Mouse (Mus musculus) hindbrain, postnatal 0 days (tissue): Measurements from ENCODE around the gene Sec31b. TPM values are rescaled to one million over a fixed set of nuclear protein-coding genes. Genes with fewer than 3 reads are reported as not detected.

Source experiments
- ATAC-seq: fragments of 200-750 bp; cut with Nextera tagmentation; 2 replicates; pipeline ENCODE4 v1.8.0; 2017; ENCODE audit warnings: mild to moderate bottlenecking, moderate TSS enrichment, moderate library complexity
- DNase-seq: peaks from one replicate; pipeline ENCODE4 v3.0.0-alpha.2; 2015; ENCODE audit warnings: low spot score
- H3K27ac ChIP-seq: fragments of 300-500 bp; sonication (generic); 2 replicates; pipeline ENCODE4 v1.5.1; 2014; ENCODE audit warnings: mild to moderate bottlenecking
- H3K27me3 ChIP-seq: fragments of 300-500 bp; sonication (generic); 2 replicates; pipeline ENCODE4 v1.6.1; 2014; ENCODE audit warnings: low read length, mixed read lengths; ENCODE audit not compliant: insufficient read depth
- H3K36me3 ChIP-seq: fragments of 300-500 bp; sonication (generic); 2 replicates; pipeline ENCODE4 v1.6.1; 2014; ENCODE audit warnings: low read length, mixed read lengths; ENCODE audit not compliant: insufficient read depth
- H3K4me1 ChIP-seq: fragments of 300-500 bp; sonication (generic); 2 replicates; pipeline ENCODE4 v1.6.1; 2014; ENCODE audit warnings: antibody characterized with exemption, low read length, mixed read lengths; ENCODE audit not compliant: insufficient read depth
- H3K4me2 ChIP-seq: fragments of 300-500 bp; sonication (generic); 2 replicates; pipeline ENCODE4 v1.6.1; 2014; ENCODE audit warnings: low read depth, mild to moderate bottlenecking, low read length, moderate library complexity, mixed read lengths
- H3K4me3 ChIP-seq: fragments of 300-500 bp; sonication (generic); 2 replicates; pipeline ENCODE4 v1.5.1; 2014; ENCODE audit warnings: low read length
- H3K9ac ChIP-seq: fragments of 300-500 bp; sonication (generic); replicated peaks from 2 replicates; pipeline ENCODE4 v1.6.1; 2014; ENCODE audit warnings: mild to moderate bottlenecking, low read length, moderate library complexity, mixed read lengths
- H3K9me3 ChIP-seq: fragments of 300-500 bp; sonication (generic); 2 replicates; pipeline ENCODE4 v1.6.1; 2016; ENCODE audit warnings: low read length, mixed read lengths
- CTCF ChIP-seq: IDR thresholded peaks from 2 replicates; pipeline ENCODE4 v1.5.1; 2016; ENCODE audit warnings: antibody characterized with exemption, control low read depth, low read depth
- WGBS: fragments of 180-500 bp; shearing (Covaris S2); extraction: QIAGEN DNeasy Blood & Tissue Kit; methylation state at CpG from one replicate; pipeline ENCODE4 v1.1.7; 2014; 5-methylcytosine and 5-hydroxymethylcytosine counted together
- polyA plus RNA-seq: library from polyadenylated mRNA; unstranded; fragments of >200 nt; fragmentation: Nextera tagmentation; extraction: Ambion mirVana; gene quantifications from 2 replicates; pipeline ENCODE4 v1.2.1, GENCODE M21; 2015
- total RNA-seq: library from RNA; depleted of rRNA; stranded (reverse); fragments of >200 nt; gene quantifications from 2 replicates; pipeline ENCODE4 v1.2.3, GENCODE M21; 2014; rRNA removed

The Sec31b gene
- total and polyA plus RNA-seq, 2 experiments from 2014 or later = 0.33 to 0.63 TPM

- Histone ChIP-seq H3K4me1 (no peaks in the 10 kb centered on the region), H3K9ac (no peak within 1 kb of the TSS), H3K27me3 (peaks cover 27% of the 10 kb centered on the region), H3K4me3 (no peak within 1 kb of the TSS), H3K4me2 (no peak within 1 kb of the TSS), H3K9me3 (no peaks in the 10 kb centered on the region), H3K27ac (no peak within 1 kb of the TSS), H3K36me3 (no peaks in the 10 kb centered on the region)
- WGBS = 18% methylated on average over 8 of the region's 8 CpGs
- no peak for TF ChIP-seq CTCF
- DNase-seq (no peak), ATAC-seq (no peak)
Observed at GRCm38 (mm10) chr19:44493128-44493527, 52.5 kb downstream of the Sec31b start, which contains the start of gene Wnt8b. Gene Wnt8b (plus strand): TSS chr19:44493472.

DNA sequence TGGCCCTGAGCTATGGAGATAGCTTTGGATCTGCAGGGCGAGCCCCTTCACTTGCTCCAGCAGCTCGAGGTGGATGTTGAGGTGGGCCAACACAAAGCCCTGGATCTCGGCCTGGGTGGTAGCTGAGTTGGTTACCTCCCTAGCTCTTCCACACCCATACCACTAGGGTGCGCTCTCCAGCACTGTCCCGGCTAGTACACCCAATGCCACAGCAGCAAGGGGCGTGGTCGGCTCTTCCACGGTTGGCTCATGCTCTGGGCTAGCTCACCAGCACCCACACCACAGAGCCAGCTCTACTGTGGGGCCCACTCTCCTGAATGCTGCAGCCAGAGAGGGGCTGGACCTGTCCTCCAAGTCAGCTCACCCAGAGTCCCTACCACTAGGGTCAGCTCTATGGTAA lies 58.4 kb downstream of the Sec31b start:
- H3K27ac ChIP-seq = no peak overlapping the region
- no peak overlapping the region for H3K4me2 ChIP-seq
- peak; percentile 57 for TF ChIP-seq CTCF
- 12% methylated on average over 8 of the region's 8 CpGs for WGBS
- H3K27me3 ChIP-seq = 0 out of 2 replicates have a peak, but pooled peaks cover 4% of the 10 kb centered on the region
- H3K9me3 ChIP-seq = no peaks in the 10 kb centered on the region
- H3K36me3 ChIP-seq = no peaks in the 10 kb centered on the region
- no peak overlapping the region for H3K9ac ChIP-seq
- H3K4me1 ChIP-seq = no peaks in the 10 kb centered on the region
- ATAC-seq (no peak), DNase-seq (peak; percentile 16)
- no peak overlapping the region for H3K4me3 ChIP-seq

DNA sequence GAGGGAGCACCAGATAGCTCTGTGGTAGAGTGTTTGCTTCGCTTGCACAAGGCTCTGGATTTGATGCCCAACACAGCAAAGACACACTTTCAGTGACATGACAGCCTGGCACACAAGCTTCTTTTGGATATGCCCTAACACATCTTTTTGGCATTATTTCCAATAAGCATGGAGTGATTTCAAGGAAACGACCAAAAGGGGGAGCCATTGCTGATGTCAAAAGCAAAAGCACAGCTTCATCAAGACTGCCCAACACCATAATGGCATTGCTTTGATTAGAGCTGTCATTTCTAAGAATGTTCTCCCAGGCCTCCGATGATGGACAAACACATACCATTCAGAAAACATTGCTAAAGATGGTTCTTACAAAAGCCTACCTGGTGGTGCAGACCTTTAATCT lies 69.1 kb downstream of the Sec31b start:
- Histone ChIP-seq H3K9me3 (no peaks in the 10 kb centered on the region), H3K27me3 (no peaks in the 10 kb centered on the region), H3K4me2 (no peak overlapping the region), H3K36me3 (no peaks in the 10 kb centered on the region), H3K9ac (no peak overlapping the region), H3K4me1 (no peaks in the 10 kb centered on the region), H3K27ac (no peak overlapping the region), H3K4me3 (no peak overlapping the region)
- ATAC-seq (no peak), DNase-seq (peak; percentile 39)
- 50% methylated on average over 3 of the region's 3 CpGs for WGBS
- peak; percentile 31 for TF ChIP-seq CTCF

DNA sequence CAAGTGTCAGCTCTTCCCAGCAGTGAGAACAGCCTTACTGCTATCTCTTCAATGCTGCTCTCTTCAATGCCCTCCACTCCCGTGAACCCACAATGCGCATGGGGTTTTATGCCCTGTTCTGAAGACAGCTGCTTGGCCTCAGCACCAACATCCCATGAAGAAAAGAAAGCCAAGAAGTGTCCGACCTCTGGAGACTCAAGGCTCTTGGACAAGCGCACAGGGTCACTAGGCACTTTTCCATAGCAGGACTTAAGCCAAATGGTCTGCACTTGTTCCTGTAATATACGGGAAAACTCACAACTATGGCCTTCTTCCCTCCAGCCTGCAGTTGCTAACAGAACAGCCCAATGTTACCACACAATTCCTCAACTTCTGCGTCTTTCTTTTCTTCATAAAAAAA lies 70.4 kb downstream of the Sec31b start:
- DNase-seq (no peak), ATAC-seq (no peak)
- no peak for TF ChIP-seq CTCF
- no peaks in the 10 kb centered on the region for H3K4me1 ChIP-seq
- no peak overlapping the region for H3K4me3 ChIP-seq
- 78% methylated on average over 6 of the region's 6 CpGs for WGBS
- no peak overlapping the region for H3K4me2 ChIP-seq
- no peaks in the 10 kb centered on the region for H3K9me3 ChIP-seq
- H3K27ac ChIP-seq = no peak overlapping the region
- no peak overlapping the region for H3K9ac ChIP-seq
- no peaks in the 10 kb centered on the region for H3K36me3 ChIP-seq
- H3K27me3 ChIP-seq = no peaks in the 10 kb centered on the region

DNA sequence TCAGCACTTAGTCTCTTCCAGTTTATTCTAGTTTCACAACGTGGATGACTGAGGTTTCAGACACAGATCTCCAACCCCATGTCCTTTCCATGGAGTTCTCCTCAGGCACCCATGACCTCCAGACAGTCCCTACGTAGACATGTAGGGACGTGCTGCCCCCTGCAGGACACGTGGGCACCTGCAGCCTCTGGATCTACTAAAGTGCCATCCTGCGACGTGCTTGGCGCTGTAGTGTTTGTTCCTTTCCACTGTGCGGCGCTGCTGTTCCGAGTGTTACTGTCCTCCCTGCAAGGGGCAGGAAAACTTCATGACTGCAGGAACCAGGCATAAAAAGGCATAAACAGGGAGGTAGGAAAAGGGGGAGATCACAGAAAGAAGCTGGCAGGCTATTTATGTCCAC lies 71.5 kb downstream of the Sec31b start:
- Histone ChIP-seq H3K27ac (no peak overlapping the region), H3K4me3 (no peak overlapping the region)

More for the DNA sequence above, 71.5 kb downstream of the Sec31b start:
- peak; percentile 99 for TF ChIP-seq CTCF
- peak; percentile 90 for DNase-seq
- Histone ChIP-seq H3K27me3 (no peaks in the 10 kb centered on the region), H3K9ac (no peak overlapping the region), H3K9me3 (no peaks in the 10 kb centered on the region), H3K4me2 (no peak overlapping the region), H3K4me1 (no peaks in the 10 kb centered on the region), H3K36me3 (no peaks in the 10 kb centered on the region)
- 4% methylated on average over 10 of the region's 10 CpGs for WGBS
- peak; percentile 70 for ATAC-seq

Other genes starting within 250 kb of the Sec31b start
- 0.84 and 1.5 TPM in 2 replicates for gene Scd4, start 212.8 kb downstream of the Sec31b start, total RNA-seq
- 0.09 and 0.16 TPM in 2 replicates for gene Scd4, start 212.8 kb downstream of the Sec31b start, polyA plus RNA-seq
- gene Scd1, start 138.0 kb downstream of the Sec31b start, total RNA-seq = 57.9 and 67.3 TPM in 2 replicates
- 11.7 and 13.2 TPM in 2 replicates for gene Scd1, start 138.0 kb downstream of the Sec31b start, polyA plus RNA-seq
- 0.14 and 1.4 TPM in 2 replicates for gene Wnt8b, start 52.4 kb downstream of the Sec31b start, total RNA-seq
- gene Wnt8b, start 52.4 kb downstream of the Sec31b start, polyA plus RNA-seq = not detected in 2 replicates
- not detected in 2 replicates for gene Gm20538, start 7.0 kb upstream of the Sec31b start, total RNA-seq
- not detected in 2 replicates for gene Gm20538, start 7.0 kb upstream of the Sec31b start, polyA plus RNA-seq
- 500 and 558 TPM in 2 replicates for gene Ndufb8, start 9.6 kb upstream of the Sec31b start, total RNA-seq
- gene Ndufb8, start 9.6 kb upstream of the Sec31b start, polyA plus RNA-seq = 932 and 959 TPM in 2 replicates
- gene Hif1an, start 17.0 kb upstream of the Sec31b start, total RNA-seq = 10.2 and 12.7 TPM in 2 replicates
- gene Hif1an, start 17.0 kb upstream of the Sec31b start, polyA plus RNA-seq = 18.1 and 19.4 TPM in 2 replicates
- gene Pax2, start 210.2 kb upstream of the Sec31b start, total RNA-seq = 8.1 and 9.0 TPM in 2 replicates
- gene Pax2, start 210.2 kb upstream of the Sec31b start, polyA plus RNA-seq = 9.6 and 11.2 TPM in 2 replicates